Mouse (Mus musculus): ENCODE measurements around the gene Tmem267.
"Not testable (repeated sequence)": the region's sequence is repeated elsewhere in the genome, so short reads cannot be mapped to it uniquely, and the experiment has no call there.

Gene Tmem267

GRCm38 (mm10) chr13:119618841-119619240 is 131.0 kb downstream of the Tmem267 start:
- DNase-seq (ENCODE audit: low spot score): no peak

GRCm38 (mm10) chr13:119619735-119620134 is 131.9 kb downstream of the Tmem267 start:
- no peak for DNase-seq (ENCODE audit: low spot score)

DNA sequence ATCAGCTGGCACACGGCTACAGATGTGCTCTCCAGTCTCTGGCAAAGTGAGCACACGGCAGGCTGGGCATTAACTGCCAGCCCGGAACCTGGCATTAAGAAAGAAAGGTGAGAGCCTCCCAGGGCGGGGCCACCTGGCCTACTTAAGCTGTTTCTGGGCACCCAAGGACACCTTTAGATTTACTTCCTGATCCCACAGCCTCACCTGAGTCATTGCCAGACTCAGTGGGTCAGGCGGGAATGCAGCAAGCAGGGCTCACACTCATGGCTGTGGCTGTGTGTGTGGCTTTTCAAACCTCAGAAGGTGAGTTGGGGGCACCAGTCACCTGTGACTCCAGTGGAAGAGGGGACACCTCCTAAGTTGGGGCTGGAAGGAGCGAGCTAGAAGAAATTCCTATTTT is 135.8 kb downstream of the Tmem267 start, which contains the start of gene Ccl28:
Ccl28 (plus strand) TSS at position 186 of the 400 bp plus-strand sequence.
- no peak for DNase-seq (ENCODE audit: low spot score)

DNA sequence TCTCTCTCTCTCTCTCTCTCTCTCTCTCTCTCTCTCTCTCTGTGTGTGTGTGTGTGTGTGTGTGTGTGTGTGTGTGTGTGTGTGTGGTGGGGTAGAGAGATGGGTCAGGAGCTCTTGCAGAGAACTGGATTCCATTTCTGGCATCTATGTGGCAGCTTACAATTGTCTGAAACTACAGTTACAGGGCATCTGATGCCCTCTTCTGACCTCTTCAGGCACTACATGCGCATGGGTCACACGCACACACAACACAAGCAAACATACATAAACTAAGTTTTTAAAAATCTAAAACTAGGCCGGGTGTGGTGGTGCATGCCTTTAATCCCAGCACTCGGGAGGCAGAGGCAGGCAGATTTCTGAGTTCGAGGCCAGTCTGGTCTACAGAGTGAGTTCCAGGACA is 138.1 kb downstream of the Tmem267 start:
- not testable (repeated sequence) for DNase-seq (ENCODE audit: low spot score)

DNA sequence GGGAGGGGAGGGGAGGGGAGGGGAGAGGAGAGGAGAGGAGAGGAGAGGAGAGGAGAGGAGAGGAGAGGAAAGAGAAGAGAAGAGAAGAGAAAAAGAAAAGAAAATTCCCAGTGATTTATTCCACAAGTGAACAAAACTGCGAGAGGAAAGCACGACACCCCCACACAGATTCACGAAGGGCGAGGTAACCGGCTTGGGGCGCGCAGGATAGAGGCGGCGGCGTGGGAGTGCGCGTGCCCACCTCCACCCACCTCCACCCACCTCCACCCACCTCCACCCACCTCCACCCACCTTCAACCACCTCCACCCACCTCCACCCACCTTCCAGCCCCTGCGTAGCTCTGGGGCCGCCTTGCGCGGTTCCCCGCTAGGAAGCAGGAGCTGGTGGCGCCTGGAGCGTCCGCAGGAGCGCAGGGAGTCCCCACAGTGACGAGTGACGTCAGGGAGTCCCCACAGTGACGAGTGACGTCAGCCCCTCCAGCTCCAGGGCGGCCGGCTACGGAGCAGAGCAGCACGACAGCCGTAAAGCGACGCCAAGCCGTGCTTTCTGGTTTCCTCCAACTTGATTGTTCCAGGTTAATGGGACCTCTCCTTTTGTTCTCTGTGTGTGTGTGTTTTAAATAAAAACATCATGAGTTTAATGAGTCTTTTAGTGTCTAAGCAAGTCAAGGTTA is 143.8 kb downstream of the Tmem267 start:
- DNase-seq (ENCODE audit: low spot score): peak; percentile 91

- DNase-seq (ENCODE audit: low spot score): no peak
Observed at GRCm38 (mm10) chr13:119632156-119632548, 144.3 kb downstream of the Tmem267 start.

GRCm38 (mm10) chr13:119635496-119635895 is 147.7 kb downstream of the Tmem267 start:
- no peak for DNase-seq (ENCODE audit: low spot score)

- no peak for DNase-seq (ENCODE audit: low spot score)
Observed at GRCm38 (mm10) chr13:119637837-119638236, 150.0 kb downstream of the Tmem267 start.

DNA sequence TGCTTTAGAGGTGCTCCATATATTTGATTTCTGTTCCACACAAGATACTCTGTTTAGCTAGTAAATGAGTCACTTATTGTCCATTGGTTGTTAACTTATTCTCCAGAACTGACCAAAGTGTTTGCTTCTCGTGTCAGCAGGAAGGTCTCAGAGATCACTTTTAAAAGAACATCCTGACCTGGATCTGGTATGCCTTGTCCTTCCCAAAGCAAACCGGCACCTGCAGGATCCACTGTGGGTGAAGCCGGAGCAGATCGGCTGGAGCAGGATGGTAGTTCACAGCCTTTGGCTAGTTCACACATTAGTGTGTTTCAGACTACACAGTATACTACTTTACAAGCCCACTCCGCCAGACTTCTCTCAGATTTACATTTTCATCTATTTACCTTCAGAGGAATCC is 150.6 kb downstream of the Tmem267 start:
- DNase-seq (ENCODE audit: low spot score): no peak

DNA sequence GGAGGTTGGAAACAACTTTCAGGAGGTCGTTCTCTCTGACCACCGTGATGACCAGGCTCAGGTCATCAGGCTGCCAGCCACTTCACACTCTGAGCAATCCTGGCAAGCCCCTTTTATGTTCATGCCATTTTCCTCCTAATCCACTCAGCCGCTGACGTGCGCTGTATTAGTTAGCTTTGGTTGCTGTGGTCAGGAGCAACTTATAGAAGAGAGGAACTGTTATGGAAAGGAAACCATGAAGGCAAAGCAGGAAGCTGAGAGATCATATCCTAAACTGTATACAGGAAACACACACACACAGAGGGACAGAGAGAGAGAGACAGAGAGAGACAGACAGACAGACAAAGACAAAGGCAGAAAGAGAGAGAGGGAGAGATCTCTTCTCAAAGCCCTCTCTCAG is 151.5 kb downstream of the Tmem267 start:
- no peak for DNase-seq (ENCODE audit: low spot score)

DNA sequence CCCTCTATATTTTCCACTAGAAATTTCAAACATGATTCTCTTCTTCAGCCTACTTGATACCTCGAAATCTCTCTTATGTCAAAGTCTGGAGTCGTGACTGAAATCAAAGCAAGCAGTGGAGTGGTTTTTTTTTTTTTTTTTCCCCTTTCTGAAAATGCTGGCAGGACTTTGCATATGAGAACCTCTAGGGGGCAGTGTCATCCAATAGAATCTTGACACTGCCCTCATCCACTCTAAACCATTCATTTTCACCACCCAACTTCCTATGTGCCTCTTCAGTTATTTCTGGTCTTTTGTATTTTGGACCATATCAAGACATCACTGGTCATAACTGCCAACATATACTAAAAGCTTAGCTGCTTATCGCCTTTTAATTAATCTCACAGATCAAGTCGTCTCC is 152.7 kb downstream of the Tmem267 start:
- no peak for DNase-seq (ENCODE audit: low spot score)

DNA sequence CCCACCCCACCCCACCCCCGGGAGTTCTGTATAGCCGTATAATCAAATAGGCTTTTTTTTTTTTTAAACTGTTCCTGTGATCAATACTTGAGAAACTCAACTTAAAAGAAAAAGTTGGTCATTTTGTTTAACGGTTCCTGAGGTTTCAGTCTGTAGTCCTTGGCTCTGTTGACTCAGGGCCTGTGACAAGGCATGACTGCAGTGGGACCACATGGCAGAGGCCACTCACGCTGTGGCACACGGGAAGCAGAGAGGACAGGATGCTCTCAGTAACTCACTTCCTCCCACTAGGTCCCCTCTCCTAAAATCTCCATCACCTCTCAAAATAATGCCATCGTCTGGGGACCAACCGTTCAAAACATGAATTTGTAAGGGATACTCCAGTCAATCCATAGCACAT is 153.3 kb downstream of the Tmem267 start:
- DNase-seq (ENCODE audit: low spot score): no peak

GRCm38 (mm10) chr13:119644769-119645168 is 156.9 kb downstream of the Tmem267 start:
- DNase-seq (ENCODE audit: low spot score): no peak

DNA sequence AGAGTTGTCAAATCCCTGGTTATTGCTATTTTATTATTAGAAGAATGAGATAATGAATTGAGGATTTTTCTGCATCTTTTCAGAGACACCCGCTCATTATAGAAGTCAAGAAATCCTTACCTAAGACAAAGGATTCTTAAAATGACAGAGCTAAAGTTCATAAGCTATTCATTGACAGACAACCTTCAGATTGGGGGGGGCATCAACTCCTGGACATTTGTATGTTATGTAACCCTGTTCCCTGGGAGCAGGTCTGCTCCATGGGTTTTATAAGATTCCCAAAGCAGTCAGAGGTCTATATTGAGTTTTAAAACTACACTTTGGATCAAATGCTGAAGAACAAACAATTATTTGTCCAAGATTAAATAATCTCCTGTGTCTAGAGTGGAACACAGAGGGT is 158.7 kb downstream of the Tmem267 start:
- no peak for DNase-seq (ENCODE audit: low spot score)

GRCm38 (mm10) chr13:119648891-119649698 is 161.3 kb downstream of the Tmem267 start:
- DNase-seq (ENCODE audit: low spot score): no peak

DNA sequence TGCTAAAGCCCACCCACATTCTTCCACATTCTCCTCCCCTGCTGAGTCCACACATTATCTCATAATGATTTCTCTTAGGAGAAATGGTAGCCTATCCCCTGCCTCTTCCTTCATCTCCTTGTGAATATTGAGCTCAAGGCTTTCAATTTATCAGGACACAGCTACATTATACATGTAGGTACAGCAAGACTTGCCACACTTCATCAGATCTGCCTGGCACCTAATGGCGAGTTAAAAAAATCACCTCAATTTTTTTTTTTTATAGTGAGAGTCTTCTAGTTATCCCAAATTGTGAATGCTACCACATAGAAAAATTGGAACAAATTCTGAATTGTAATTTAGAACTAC is 161.8 kb downstream of the Tmem267 start:
- DNase-seq (ENCODE audit: low spot score): no peak

DNA sequence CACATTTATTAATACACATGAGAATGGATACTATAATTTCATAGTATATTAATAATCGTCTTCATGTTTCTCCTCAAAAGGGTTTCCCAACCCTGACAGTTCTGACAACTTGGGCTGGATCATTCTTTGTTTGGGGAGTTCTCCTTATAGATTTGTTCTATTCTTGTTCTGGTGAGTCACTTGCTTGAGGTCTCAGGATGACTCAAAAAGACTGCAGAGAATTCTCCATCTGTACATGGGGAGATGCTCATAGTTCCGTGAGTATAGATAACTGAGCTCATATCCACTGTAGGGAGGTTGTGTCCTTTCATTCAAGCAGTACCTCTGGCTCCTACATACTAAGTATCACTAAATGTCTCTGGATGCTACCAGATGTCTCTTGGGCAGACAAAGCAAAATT is 166.9 kb downstream of the Tmem267 start:
- no peak for DNase-seq (ENCODE audit: low spot score)

- DNase-seq (ENCODE audit: low spot score): no peak
Observed at GRCm38 (mm10) chr13:119656246-119656645, 168.4 kb downstream of the Tmem267 start.

- no peak for DNase-seq (ENCODE audit: low spot score)
Observed at GRCm38 (mm10) chr13:119656846-119657416, 169.1 kb downstream of the Tmem267 start.
